Mouse (Mus musculus) bone marrow, adult 2 months (tissue): Measurements from ENCODE around the gene Gm49387.

Experiments used
- CTCF ChIP-seq: fragments of 200-500 bp; IDR thresholded peaks from 2 replicates; pipeline ENCODE4 v1.5.1; 2011; ENCODE audit warnings: low read length, control low read depth; ENCODE audit not compliant: control insufficient read depth, insufficient read depth
- POLR2A ChIP-seq: fragments of 200-500 bp; IDR thresholded peaks from 2 replicates; pipeline ENCODE4 v1.6.1; 2011; ENCODE audit warnings: low read depth, mild to moderate bottlenecking, control low read depth, low read length, borderline replicate concordance; ENCODE audit not compliant: control insufficient read depth

DNA sequence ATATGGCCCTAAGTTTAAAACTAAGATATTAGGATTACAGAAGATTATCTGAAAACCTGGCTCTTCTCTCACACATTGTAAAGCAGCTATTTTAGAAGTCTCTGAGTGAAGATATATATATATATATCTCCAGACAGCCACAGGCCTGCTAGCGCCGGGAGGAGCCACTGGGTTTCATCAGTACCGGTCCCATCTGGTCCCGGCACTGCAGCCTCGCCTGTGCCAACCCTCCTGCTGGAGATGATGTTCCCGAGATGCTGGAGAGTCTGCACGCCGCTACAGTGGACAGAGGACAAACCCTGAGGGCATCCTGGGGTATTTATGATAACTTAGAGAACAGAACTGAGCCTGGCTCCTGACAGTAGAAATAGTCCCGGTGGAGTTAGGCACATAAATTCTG, 23.5 kb downstream of the Gm49387 start:
- TF ChIP-seq CTCF = no peak
- no peak for TF ChIP-seq POLR2A
